Mouse (Mus musculus) heart, embryonic 14.5 days (tissue): ENCODE measurements at regions not wholly inside any gene's neighbourhood (a gene's known extent, or its start where the extent isn't known, plus 50 kb on each side); places are given as distances from the start of the nearest gene placed in this dataset.

Experiments
- ATAC-seq: fragments of 200-750 bp; cut with Nextera tagmentation; 2 replicates; pipeline ENCODE4 v1.8.0; 2017; ENCODE audit warnings: low read depth, moderate TSS enrichment; ENCODE audit not compliant: insufficient number of reproducible peaks, insufficient read depth, low FRiP score
- H3K27ac ChIP-seq, 2 experiments: fragments of 200-500 bp in 1 of 2; fragments of 300-500 bp in 1 of 2; sonication (generic) in 1 of 2; replicated peaks in 1 of 2; 2 replicates each; pipeline ENCODE4 v1.5.1; 2012 to 2014; ENCODE audit warnings: low read depth in 2 of 2, low read length in 2 of 2, control low read depth in 1 of 2, mild to moderate bottlenecking in 1 of 2, mixed read lengths in 1 of 2; ENCODE audit not compliant: control insufficient read depth in 1 of 2, insufficient read depth in 1 of 2
- H3K27me3 ChIP-seq: fragments of 300-500 bp; sonication (generic); 2 replicates; pipeline ENCODE4 v1.6.1; 2014; ENCODE audit warnings: mild to moderate bottlenecking, low read length, control low read depth; ENCODE audit not compliant: control insufficient read depth, insufficient read depth
- H3K36me3 ChIP-seq: fragments of 300-500 bp; sonication (generic); 2 replicates; pipeline ENCODE4 v1.6.1; 2014; ENCODE audit warnings: mild to moderate bottlenecking, control low read depth, low read length, mixed read lengths; ENCODE audit not compliant: control insufficient read depth, insufficient read depth
- H3K4me1 ChIP-seq, 2 experiments: fragments of 200-500 bp in 1 of 2; fragments of 300-500 bp in 1 of 2; sonication (generic) in 1 of 2; 2 replicates each; pipeline ENCODE4 v1.6.1; 2012 to 2014; ENCODE audit warnings: low read length in 2 of 2, control low read depth in 1 of 2, mixed read lengths in 1 of 2; ENCODE audit not compliant: control insufficient read depth in 2 of 2, insufficient read depth in 2 of 2
- H3K4me2 ChIP-seq: fragments of 300-500 bp; sonication (generic); 2 replicates; pipeline ENCODE4 v1.6.1; 2014; ENCODE audit warnings: mild to moderate bottlenecking, low read length
- H3K4me3 ChIP-seq, 2 experiments: fragments of 200-500 bp in 1 of 2; fragments of 300-500 bp in 1 of 2; sonication (generic) in 1 of 2; 2 replicates each; pipeline ENCODE4 v1.5.1; 2012 to 2014; ENCODE audit warnings: low read length in 2 of 2, mild to moderate bottlenecking in 2 of 2, control low read depth in 1 of 2, low read depth in 1 of 2, moderate library complexity in 1 of 2; ENCODE audit not compliant: control insufficient read depth in 1 of 2, insufficient read depth in 1 of 2
- H3K9ac ChIP-seq: fragments of 300-500 bp; sonication (generic); 2 replicates; pipeline ENCODE4 v1.6.1; 2014; ENCODE audit warnings: mild to moderate bottlenecking, low read length
- H3K9me3 ChIP-seq: fragments of 300-500 bp; sonication (generic); 2 replicates; pipeline ENCODE4 v1.6.1; 2016; ENCODE audit warnings: low read length, control low read depth; ENCODE audit not compliant: control insufficient read depth
- WGBS: fragments of 180-500 bp; shearing (Covaris S2); extraction: QIAGEN DNeasy Blood & Tissue Kit; methylation state at CpG from one replicate; pipeline ENCODE4 v1.1.7; 2014; 5-methylcytosine and 5-hydroxymethylcytosine counted together

DNA sequence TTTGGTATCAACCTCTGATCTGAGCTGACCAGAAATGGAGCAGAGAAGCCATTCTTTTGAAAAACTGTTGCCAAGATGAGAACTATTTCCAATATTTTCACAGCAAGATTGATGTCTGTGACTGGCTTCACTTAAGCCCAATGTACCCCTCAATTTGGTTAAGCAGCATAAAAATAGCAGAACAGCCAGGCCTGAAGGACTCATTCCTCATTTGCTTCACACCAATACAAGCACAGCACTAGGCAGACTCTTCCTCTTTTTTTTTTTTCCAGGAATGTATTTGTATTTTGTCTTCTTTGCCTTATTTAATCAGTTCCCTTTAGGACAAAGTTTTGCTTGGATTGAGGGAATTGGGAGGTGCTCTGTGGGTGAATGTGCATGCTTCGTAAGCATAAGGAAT is 441.4 kb upstream of the Btbd3 start:
- Histone ChIP-seq H3K4me1 (no peaks in the 10 kb centered on the region), H3K4me3 (no peak overlapping the region), H3K27me3 (no peaks in the 10 kb centered on the region), H3K36me3 (no peaks in the 10 kb centered on the region), H3K9me3 (no peaks in the 10 kb centered on the region), H3K27ac (no peak overlapping the region), H3K9ac (no peak overlapping the region), H3K4me2 (no peak overlapping the region)
- 84% methylated on average over 1 of the region's 1 CpGs for WGBS
- ATAC-seq = no peak

GRCm38 (mm10) chr2:137808401-137809230 is 447.7 kb upstream of the Btbd3 start:
- no peaks in the 10 kb centered on the region for H3K9me3 ChIP-seq
- no peak for ATAC-seq
- no peak overlapping the region for H3K4me3 ChIP-seq
- H3K27ac ChIP-seq = no peak overlapping the region
- no peaks in the 10 kb centered on the region for H3K36me3 ChIP-seq
- WGBS = 92% methylated on average over 13 of the region's 13 CpGs
- no peak overlapping the region for H3K4me2 ChIP-seq
- no peaks in the 10 kb centered on the region for H3K4me1 ChIP-seq
- no peak overlapping the region for H3K9ac ChIP-seq
- H3K27me3 ChIP-seq = no peaks in the 10 kb centered on the region

DNA sequence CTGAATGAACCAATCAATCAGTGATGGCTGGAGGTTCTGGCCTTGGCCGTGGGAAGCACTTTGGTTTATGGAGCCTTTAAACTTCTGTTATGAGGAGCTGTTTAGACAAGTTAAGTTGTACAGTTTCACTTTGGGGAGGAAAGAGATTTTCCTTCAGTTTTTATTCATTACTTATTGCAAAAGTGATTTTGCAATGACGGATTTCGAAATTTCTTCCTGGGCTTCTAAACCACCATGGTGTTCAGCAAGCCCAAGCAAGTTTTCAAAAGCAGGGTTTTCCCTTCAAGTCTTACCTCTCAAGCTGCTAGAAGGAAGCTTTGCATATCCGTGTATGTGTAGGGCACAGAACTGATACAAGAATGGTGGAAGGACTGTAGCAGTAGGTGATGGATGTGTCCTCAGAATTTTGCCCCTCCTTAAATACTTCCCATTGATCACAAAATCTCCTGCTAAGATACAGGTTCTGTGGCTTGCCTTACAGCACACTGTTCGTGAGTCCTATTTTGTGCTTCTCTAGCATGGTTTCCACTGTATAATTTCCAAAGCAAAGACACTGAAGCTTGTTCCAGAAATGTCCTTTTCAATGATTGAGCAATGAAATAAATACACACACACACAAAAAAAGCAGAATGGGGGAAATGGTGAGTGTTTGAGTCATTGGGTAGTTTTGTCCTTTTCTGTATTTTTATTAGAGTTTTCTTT is 448.6 kb upstream of the Btbd3 start:
- Histone ChIP-seq H3K4me3 (no peak overlapping the region), H3K4me2 (no peak overlapping the region), H3K9ac (no peak overlapping the region), H3K36me3 (no peaks in the 10 kb centered on the region), H3K9me3 (no peaks in the 10 kb centered on the region), H3K27ac (no peak overlapping the region), H3K4me1 (no peaks in the 10 kb centered on the region), H3K27me3 (no peaks in the 10 kb centered on the region)
- 78% methylated on average over 5 of the region's 5 CpGs for WGBS
- no peak for ATAC-seq

DNA sequence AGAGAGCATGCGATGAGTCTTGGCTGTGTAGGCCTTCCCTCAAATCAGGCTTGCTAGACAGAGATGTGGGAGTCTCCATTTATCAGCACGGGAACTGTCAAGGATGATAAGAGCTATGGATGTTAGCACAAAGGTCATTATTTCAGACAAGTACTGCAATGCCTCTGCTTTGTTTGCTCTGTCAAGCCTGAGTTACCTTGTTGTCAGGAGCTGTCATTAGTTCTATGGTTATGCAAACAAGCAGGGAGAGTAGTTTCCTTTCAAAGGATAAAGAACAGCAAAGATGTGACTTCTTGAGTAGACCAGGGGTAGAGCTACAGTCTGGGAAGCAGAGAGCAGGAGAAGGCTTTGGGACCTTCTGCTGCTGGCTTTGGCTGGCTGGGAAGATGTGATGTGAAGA is 461.5 kb upstream of the Btbd3 start:
- no peak for ATAC-seq
- 29% methylated on average over 2 of the region's 2 CpGs for WGBS
- H3K27ac ChIP-seq = no peak overlapping the region
- H3K4me1 ChIP-seq = no peaks in the 10 kb centered on the region
- H3K9me3 ChIP-seq = no peaks in the 10 kb centered on the region
- H3K36me3 ChIP-seq = no peaks in the 10 kb centered on the region
- H3K4me2 ChIP-seq = no peak overlapping the region
- no peak overlapping the region for H3K9ac ChIP-seq
- no peak overlapping the region for H3K4me3 ChIP-seq
- H3K27me3 ChIP-seq = no peaks in the 10 kb centered on the region

- Histone ChIP-seq H3K27ac (no peak overlapping the region), H3K9ac (no peak overlapping the region), H3K9me3 (no peaks in the 10 kb centered on the region), H3K4me3 (no peak overlapping the region), H3K27me3 (no peaks in the 10 kb centered on the region), H3K4me1 (no peaks in the 10 kb centered on the region), H3K36me3 (no peaks in the 10 kb centered on the region), H3K4me2 (no peak overlapping the region)
- no peak for ATAC-seq
- 70% methylated on average over 6 of the region's 6 CpGs for WGBS
These were observed 472.3 kb upstream of the Btbd3 start for GRCm38 (mm10) chr2:137784091-137784490.

DNA sequence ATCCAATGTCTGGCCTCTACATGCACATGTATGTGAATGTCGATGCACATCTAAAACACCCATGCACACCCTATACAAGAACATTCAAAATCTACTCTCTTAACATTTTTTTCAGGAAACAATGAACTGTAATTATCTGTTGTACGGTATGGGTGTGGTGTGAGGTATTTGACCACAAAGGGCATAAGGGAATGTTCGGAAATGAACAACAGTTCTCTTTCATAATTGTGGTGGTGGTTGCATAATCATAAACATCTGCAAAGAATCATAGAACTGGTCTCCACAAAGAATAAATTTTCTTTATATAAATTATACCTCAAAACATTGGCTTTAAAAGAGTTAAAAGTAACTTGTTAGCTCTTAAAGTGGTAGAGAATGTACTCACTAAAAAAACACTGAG is 478.9 kb upstream of the Btbd3 start:
- Histone ChIP-seq H3K36me3 (no peaks in the 10 kb centered on the region), H3K4me3 (no peak overlapping the region), H3K4me1 (no peaks in the 10 kb centered on the region), H3K9ac (no peak overlapping the region), H3K4me2 (no peak overlapping the region), H3K27ac (no peak overlapping the region), H3K27me3 (no peaks in the 10 kb centered on the region), H3K9me3 (no peaks in the 10 kb centered on the region)
- WGBS = 89% methylated on average over 3 of the region's 3 CpGs
- no peak for ATAC-seq

DNA sequence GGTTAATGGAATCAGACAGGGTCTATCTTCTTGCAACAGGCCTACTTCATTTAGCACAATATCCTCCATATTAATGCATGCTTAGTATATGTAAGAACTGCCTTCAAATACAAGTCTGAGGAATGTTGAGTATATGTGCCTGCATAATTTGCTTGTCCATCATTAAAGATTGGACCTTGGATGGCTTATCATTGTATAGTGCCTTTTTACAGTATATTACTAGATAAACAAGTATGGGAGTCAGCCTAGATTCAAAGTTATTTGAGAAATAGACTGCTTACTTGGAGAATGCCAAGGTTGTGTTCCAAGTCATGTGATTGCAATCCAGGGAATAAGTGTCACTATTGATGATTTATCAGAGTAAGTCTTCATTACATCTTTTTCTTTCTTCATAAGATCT is 491.6 kb upstream of the Btbd3 start:
- Histone ChIP-seq H3K36me3 (no peaks in the 10 kb centered on the region), H3K27ac (no peak overlapping the region), H3K9ac (no peak overlapping the region), H3K27me3 (no peaks in the 10 kb centered on the region), H3K4me1 (no peaks in the 10 kb centered on the region), H3K4me2 (no peak overlapping the region), H3K9me3 (no peaks in the 10 kb centered on the region), H3K4me3 (no peak overlapping the region)
- no peak for ATAC-seq
